Mouse (Mus musculus) hindbrain, embryonic 16.5 days (tissue): ENCODE results near the gene Rora. TPM values are rescaled to one million over a fixed set of nuclear protein-coding genes. Genes with fewer than 3 reads are reported as not detected.

ENCODE experiments used
- ATAC-seq: fragments of 200-750 bp; cut with Nextera tagmentation; 2 replicates; pipeline ENCODE4 v1.8.0; 2017; ENCODE audit warnings: moderate TSS enrichment, moderate library complexity
- H3K27ac ChIP-seq: fragments of 300-500 bp; sonication (generic); 2 replicates; pipeline ENCODE4 v1.5.1; 2014; ENCODE audit warnings: low read depth, mild to moderate bottlenecking, control low read depth, low read length, moderate library complexity
- H3K27me3 ChIP-seq: fragments of 300-500 bp; sonication (generic); replicated peaks from 2 replicates; pipeline ENCODE4 v1.6.1; 2014; ENCODE audit warnings: low read length; ENCODE audit not compliant: control insufficient read depth, insufficient read depth
- H3K36me3 ChIP-seq: fragments of 300-500 bp; sonication (generic); 2 replicates; pipeline ENCODE4 v1.6.1; 2014; ENCODE audit warnings: mild to moderate bottlenecking, low read length, moderate library complexity, mixed read lengths; ENCODE audit not compliant: control insufficient read depth, insufficient read depth
- H3K4me1 ChIP-seq: fragments of 300-500 bp; sonication (generic); 2 replicates; pipeline ENCODE4 v1.6.1; 2014; ENCODE audit warnings: low read depth, low read length; ENCODE audit not compliant: control insufficient read depth, insufficient read depth
- H3K4me2 ChIP-seq: fragments of 300-500 bp; sonication (generic); 2 replicates; pipeline ENCODE4 v1.6.1; 2014; ENCODE audit warnings: mild to moderate bottlenecking, low read length, control low read depth, moderate library complexity
- H3K4me3 ChIP-seq: fragments of 300-500 bp; sonication (generic); 2 replicates; pipeline ENCODE4 v1.5.1; 2014; ENCODE audit warnings: mild to moderate bottlenecking, low read length, control low read depth, moderate library complexity
- H3K9ac ChIP-seq: fragments of 300-500 bp; sonication (generic); 2 replicates; pipeline ENCODE4 v1.6.1; 2014; ENCODE audit warnings: low read depth, mild to moderate bottlenecking, control low read depth, low read length, moderate library complexity
- H3K9me3 ChIP-seq: fragments of 300-500 bp; sonication (generic); 2 replicates; pipeline ENCODE4 v1.6.1; 2014; ENCODE audit warnings: mild to moderate bottlenecking, low read length, moderate library complexity; ENCODE audit not compliant: control insufficient read depth
- WGBS: fragments of 180-500 bp; shearing (Covaris S2); extraction: QIAGEN DNeasy Blood & Tissue Kit; methylation state at CpG from one replicate; pipeline ENCODE4 v1.1.7; 2014; 5-methylcytosine and 5-hydroxymethylcytosine counted together
- polyA plus RNA-seq: library from polyadenylated mRNA; unstranded; fragments of >200 nt; fragmentation: Nextera tagmentation; extraction: Ambion mirVana; gene quantifications from 2 replicates; pipeline ENCODE4 v1.2.1, GENCODE M21; 2015

Gene Rora
- polyA plus RNA-seq, 1 experiment from 2014 or later = 38.3 TPM

GRCm38 (mm10) chr9:69327591-69327990 is 674.0 kb downstream of the Rora start:
- no peaks in the 10 kb centered on the region for H3K9me3 ChIP-seq
- WGBS = 86% methylated on average over 7 of the region's 7 CpGs
- H3K9ac ChIP-seq = no peak overlapping the region
- no peak for ATAC-seq
- peaks cover 6% of the 10 kb centered on the region for H3K4me1 ChIP-seq
- no peak overlapping the region for H3K4me3 ChIP-seq
- no peaks in the 10 kb centered on the region for H3K27me3 ChIP-seq
- no peak overlapping the region for H3K4me2 ChIP-seq
- no peak overlapping the region for H3K27ac ChIP-seq
- H3K36me3 ChIP-seq = no peaks in the 10 kb centered on the region

- H3K4me2 ChIP-seq = no peak overlapping the region
- no peaks in the 10 kb centered on the region for H3K9me3 ChIP-seq
- ATAC-seq = no peak
- no peaks in the 10 kb centered on the region for H3K27me3 ChIP-seq
- H3K4me3 ChIP-seq = no peak overlapping the region
- no peak overlapping the region for H3K9ac ChIP-seq
- H3K36me3 ChIP-seq = no peaks in the 10 kb centered on the region
- WGBS = 87% methylated on average over 3 of the region's 3 CpGs
- no peak overlapping the region for H3K27ac ChIP-seq
- H3K4me1 ChIP-seq = peaks cover 5% of the 10 kb centered on the region
Measured at GRCm38 (mm10) chr9:69331790-69332189, 678.2 kb downstream of the Rora start.

GRCm38 (mm10) chr9:69332802-69333568 is 679.4 kb downstream of the Rora start:
- no peak overlapping the region for H3K9ac ChIP-seq
- no peak overlapping the region for H3K4me2 ChIP-seq
- no peak overlapping the region for H3K4me3 ChIP-seq
- 84% methylated on average over 14 of the region's 14 CpGs for WGBS
- no peaks in the 10 kb centered on the region for H3K27me3 ChIP-seq
- ATAC-seq = no peak
- no peaks in the 10 kb centered on the region for H3K9me3 ChIP-seq
- H3K36me3 ChIP-seq = no peaks in the 10 kb centered on the region
- 0 out of 2 replicates have a peak, but pooled peaks cover 3% of the 10 kb centered on the region for H3K4me1 ChIP-seq
- H3K27ac ChIP-seq = no peak overlapping the region

DNA sequence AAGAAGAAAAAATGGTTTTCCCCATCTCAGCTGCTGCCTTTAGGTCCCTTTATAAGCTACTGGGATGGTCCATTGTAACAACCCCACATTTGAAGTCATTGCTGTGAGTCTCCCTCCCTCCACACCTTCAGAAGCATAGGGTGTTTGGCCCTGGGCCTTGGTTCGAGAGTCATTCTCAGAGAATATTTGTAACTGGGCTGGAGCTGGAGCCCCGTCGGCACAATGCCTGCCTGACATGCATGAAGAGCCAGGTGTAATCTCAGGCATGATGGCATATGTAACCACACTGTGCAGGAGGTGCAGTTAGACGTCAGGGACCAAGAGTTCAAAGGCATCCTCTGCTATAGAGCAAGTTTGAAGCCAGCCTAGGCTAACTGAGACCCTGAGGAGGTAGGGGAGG is 680.1 kb downstream of the Rora start:
- no peaks in the 10 kb centered on the region for H3K9me3 ChIP-seq
- H3K36me3 ChIP-seq = no peaks in the 10 kb centered on the region
- H3K9ac ChIP-seq = no peak overlapping the region
- WGBS = 76% methylated on average over 4 of the region's 4 CpGs
- H3K4me2 ChIP-seq = no peak overlapping the region
- ATAC-seq = no peak
- H3K4me3 ChIP-seq = no peak overlapping the region
- 0 out of 2 replicates have a peak, but pooled peaks cover 3% of the 10 kb centered on the region for H3K4me1 ChIP-seq
- H3K27me3 ChIP-seq = no peaks in the 10 kb centered on the region
- no peak overlapping the region for H3K27ac ChIP-seq

GRCm38 (mm10) chr9:69334106-69334505 is 680.5 kb downstream of the Rora start:
- no peak for ATAC-seq
- Histone ChIP-seq H3K4me2 (no peak overlapping the region), H3K27ac (no peak overlapping the region), H3K27me3 (no peaks in the 10 kb centered on the region), H3K9me3 (no peaks in the 10 kb centered on the region), H3K36me3 (no peaks in the 10 kb centered on the region), H3K4me1 (0 out of 2 replicates have a peak, but pooled peaks cover 3% of the 10 kb centered on the region), H3K4me3 (no peak overlapping the region), H3K9ac (no peak overlapping the region)
- WGBS = 50% methylated on average over 8 of the region's 8 CpGs

- no peak for ATAC-seq
- Histone ChIP-seq H3K4me3 (no peak overlapping the region), H3K9ac (no peak overlapping the region), H3K9me3 (no peaks in the 10 kb centered on the region), H3K27me3 (no peaks in the 10 kb centered on the region), H3K36me3 (no peaks in the 10 kb centered on the region), H3K4me1 (0 out of 2 replicates have a peak, but pooled peaks cover 3% of the 10 kb centered on the region), H3K27ac (no peak overlapping the region), H3K4me2 (no peak overlapping the region)
- WGBS = 93% methylated on average over 6 of the region's 6 CpGs
Measured at GRCm38 (mm10) chr9:69336063-69336462, 682.5 kb downstream of the Rora start.

GRCm38 (mm10) chr9:69339199-69339598 is 685.6 kb downstream of the Rora start:
- no peak for ATAC-seq
- Histone ChIP-seq H3K4me2 (no peak overlapping the region), H3K9me3 (no peaks in the 10 kb centered on the region), H3K9ac (no peak overlapping the region), H3K36me3 (no peaks in the 10 kb centered on the region), H3K4me3 (no peak overlapping the region), H3K27ac (no peak overlapping the region), H3K27me3 (no peaks in the 10 kb centered on the region), H3K4me1 (no peaks in the 10 kb centered on the region)
- 94% methylated on average over 7 of the region's 7 CpGs for WGBS

DNA sequence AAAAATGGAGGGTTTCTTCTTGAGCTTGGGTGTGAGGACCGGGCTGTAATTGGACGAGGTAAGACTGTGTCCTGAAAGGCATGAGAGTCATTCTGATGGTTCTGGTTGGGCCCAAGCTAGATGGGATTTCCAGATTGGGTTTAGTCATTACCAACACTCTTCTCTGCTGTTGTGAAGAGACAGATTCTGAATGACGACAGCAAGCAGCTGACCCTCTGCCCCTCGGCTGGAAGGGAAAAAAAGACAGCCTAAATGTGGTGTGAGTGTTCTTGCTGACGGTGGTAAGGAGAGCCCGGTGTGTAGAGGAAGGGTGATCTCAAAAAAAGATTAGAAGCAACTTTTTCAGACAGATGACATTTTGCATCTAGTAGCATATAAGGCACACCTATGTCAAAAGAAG is 686.2 kb downstream of the Rora start:
- Histone ChIP-seq H3K9me3 (no peaks in the 10 kb centered on the region), H3K4me3 (no peak overlapping the region), H3K27ac (no peak overlapping the region), H3K4me1 (no peaks in the 10 kb centered on the region), H3K36me3 (no peaks in the 10 kb centered on the region), H3K27me3 (no peaks in the 10 kb centered on the region), H3K9ac (no peak overlapping the region), H3K4me2 (no peak overlapping the region)
- WGBS = 86% methylated on average over 6 of the region's 6 CpGs
- ATAC-seq = no peak

- Histone ChIP-seq H3K4me1 (no peaks in the 10 kb centered on the region), H3K9me3 (no peaks in the 10 kb centered on the region), H3K36me3 (no peaks in the 10 kb centered on the region), H3K4me2 (no peak overlapping the region), H3K9ac (no peak overlapping the region), H3K4me3 (no peak overlapping the region), H3K27ac (no peak overlapping the region), H3K27me3 (no peaks in the 10 kb centered on the region)
- 93% methylated on average over 7 of the region's 7 CpGs for WGBS
- no peak for ATAC-seq
Measured at GRCm38 (mm10) chr9:69340421-69340820, 686.8 kb downstream of the Rora start.
